Mouse (Mus musculus) heart, embryonic 10.5 days (tissue): ENCODE results near the gene Lrrc61. TPM values are rescaled to one million over a fixed set of nuclear protein-coding genes. Genes with fewer than 3 reads are reported as not detected.

Experiments
- DNase-seq: peaks from one replicate; pipeline ENCODE4 v3.0.0-alpha.2; 2017; ENCODE audit warnings: low spot score
- H3K27ac ChIP-seq: fragments of 300-500 bp; sonication (generic); 2 replicates; pipeline ENCODE4 v1.5.1; 2016; ENCODE audit warnings: mild to moderate bottlenecking
- H3K27me3 ChIP-seq: fragments of 300-500 bp; sonication (generic); 2 replicates; pipeline ENCODE4 v1.6.1; 2016; ENCODE audit warnings: mild to moderate bottlenecking; ENCODE audit not compliant: poor library complexity, insufficient read depth, severe bottlenecking
- H3K36me3 ChIP-seq: fragments of 300-500 bp; sonication (generic); 2 replicates; pipeline ENCODE4 v1.6.1; 2016; ENCODE audit warnings: mild to moderate bottlenecking, moderate library complexity
- H3K4me1 ChIP-seq: fragments of 300-500 bp; sonication (generic); 2 replicates; pipeline ENCODE4 v1.6.1; 2016; ENCODE audit warnings: mild to moderate bottlenecking
- H3K4me3 ChIP-seq: fragments of 300-500 bp; sonication (generic); 2 replicates; pipeline ENCODE4 v1.5.1; 2016; ENCODE audit warnings: mild to moderate bottlenecking, moderate library complexity
- H3K9me3 ChIP-seq: fragments of 300-500 bp; sonication (generic); 2 replicates; pipeline ENCODE4 v1.6.1; 2016; ENCODE audit warnings: mild to moderate bottlenecking, moderate library complexity
- WGBS: fragments of 180-500 bp; shearing (Covaris S2); methylation state at CpG from one replicate; pipeline ENCODE4 v1.1.7; 2016; 5-methylcytosine and 5-hydroxymethylcytosine counted together
- polyA plus RNA-seq: library from polyadenylated mRNA; unstranded; fragments of >200 nt; fragmentation: Nextera tagmentation; extraction: Ambion mirVana; gene quantifications from 2 replicates; pipeline ENCODE4 v1.2.1, GENCODE M21; 2016

Gene Lrrc61
- polyA plus RNA-seq, 1 experiment from 2014 or later, result 9.5 TPM

GRCm38 (mm10) chr6:48553819-48554218 lies 777 bp upstream of the Lrrc61 start:
- H3K27ac ChIP-seq, result peak overlapping the region; percentile 93
- H3K9me3 ChIP-seq, result no peaks in the 10 kb centered on the region
- WGBS, result 79% methylated on average over 4 of the region's 4 CpGs
- peaks cover 18% of the 10 kb centered on the region for H3K4me1 ChIP-seq
- H3K27me3 ChIP-seq, result no peaks in the 10 kb centered on the region
- peak overlapping the region; percentile 61 for H3K4me3 ChIP-seq
- no peak for DNase-seq
- peaks cover 16% of the 10 kb centered on the region for H3K36me3 ChIP-seq

- Histone ChIP-seq H3K4me1 (peaks cover 18% of the 10 kb centered on the region), H3K9me3 (no peaks in the 10 kb centered on the region), H3K27me3 (no peaks in the 10 kb centered on the region), H3K36me3 (peaks cover 17% of the 10 kb centered on the region), H3K27ac (peak overlapping the region; percentile 93), H3K4me3 (peak overlapping the region; percentile 61)
- DNase-seq, result peak; percentile 88
- 36% methylated on average over 13 of the region's 14 CpGs for WGBS
Measured at GRCm38 (mm10) chr6:48555104-48555890, 701 bp downstream of the Lrrc61 start.

DNA sequence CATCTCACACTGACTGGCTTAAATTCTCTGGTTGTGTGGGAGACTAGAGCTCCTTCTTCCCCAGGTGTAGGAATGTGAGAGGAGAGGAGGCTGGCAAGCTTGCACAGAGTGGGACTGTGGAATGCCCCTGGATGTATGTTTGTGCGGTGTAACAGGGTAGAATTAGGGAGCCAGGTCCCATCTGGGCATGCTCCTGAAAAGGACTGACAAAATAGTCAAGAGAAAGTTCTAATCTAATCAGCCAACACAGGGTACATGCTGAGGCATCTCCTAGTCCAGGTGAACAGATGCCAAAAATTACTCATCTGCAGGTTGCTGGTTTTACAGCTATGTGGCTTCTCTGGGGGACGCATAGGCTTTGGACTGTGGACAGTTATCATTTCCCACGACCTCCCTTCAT lies 1.4 kb downstream of the Lrrc61 start:
- WGBS, result 82% methylated on average over 3 of the region's 3 CpGs
- Histone ChIP-seq H3K27ac (peak overlapping the region; percentile 93; the same call in 1 of the 2 replicates), H3K4me3 (no peak overlapping the region)

GRCm38 (mm10) chr6:48565693-48566310 lies 11.2 kb downstream of the Lrrc61 start:
- Histone ChIP-seq H3K27ac (no peak overlapping the region), H3K4me3 (no peak overlapping the region), H3K9me3 (no peaks in the 10 kb centered on the region; the same call in 1 of the 2 replicates), H3K4me1 (peaks cover 21% of the 10 kb centered on the region), H3K36me3 (peaks cover 28% of the 10 kb centered on the region), H3K27me3 (no peaks in the 10 kb centered on the region)
- no peak for DNase-seq
- 92% methylated on average over 4 of the region's 4 CpGs for WGBS

More for the DNA sequence above, 1.4 kb downstream of the Lrrc61 start:
- no peaks in the 10 kb centered on the region for H3K27me3 ChIP-seq
- no peaks in the 10 kb centered on the region for H3K9me3 ChIP-seq
- no peak for DNase-seq
- H3K4me1 ChIP-seq, result peaks cover 18% of the 10 kb centered on the region
- peaks cover 20% of the 10 kb centered on the region for H3K36me3 ChIP-seq

GRCm38 (mm10) chr6:48566312-48566711 lies 11.7 kb downstream of the Lrrc61 start:
- DNase-seq, result no peak
- no peaks in the 10 kb centered on the region; the same call in 1 of the 2 replicates for H3K9me3 ChIP-seq
- H3K4me3 ChIP-seq, result no peak overlapping the region
- peaks cover 21% of the 10 kb centered on the region for H3K4me1 ChIP-seq
- H3K27me3 ChIP-seq, result no peaks in the 10 kb centered on the region
- H3K27ac ChIP-seq, result no peak overlapping the region
- peaks cover 26% of the 10 kb centered on the region for H3K36me3 ChIP-seq
- WGBS, result 64% methylated on average over 5 of the region's 5 CpGs

DNA sequence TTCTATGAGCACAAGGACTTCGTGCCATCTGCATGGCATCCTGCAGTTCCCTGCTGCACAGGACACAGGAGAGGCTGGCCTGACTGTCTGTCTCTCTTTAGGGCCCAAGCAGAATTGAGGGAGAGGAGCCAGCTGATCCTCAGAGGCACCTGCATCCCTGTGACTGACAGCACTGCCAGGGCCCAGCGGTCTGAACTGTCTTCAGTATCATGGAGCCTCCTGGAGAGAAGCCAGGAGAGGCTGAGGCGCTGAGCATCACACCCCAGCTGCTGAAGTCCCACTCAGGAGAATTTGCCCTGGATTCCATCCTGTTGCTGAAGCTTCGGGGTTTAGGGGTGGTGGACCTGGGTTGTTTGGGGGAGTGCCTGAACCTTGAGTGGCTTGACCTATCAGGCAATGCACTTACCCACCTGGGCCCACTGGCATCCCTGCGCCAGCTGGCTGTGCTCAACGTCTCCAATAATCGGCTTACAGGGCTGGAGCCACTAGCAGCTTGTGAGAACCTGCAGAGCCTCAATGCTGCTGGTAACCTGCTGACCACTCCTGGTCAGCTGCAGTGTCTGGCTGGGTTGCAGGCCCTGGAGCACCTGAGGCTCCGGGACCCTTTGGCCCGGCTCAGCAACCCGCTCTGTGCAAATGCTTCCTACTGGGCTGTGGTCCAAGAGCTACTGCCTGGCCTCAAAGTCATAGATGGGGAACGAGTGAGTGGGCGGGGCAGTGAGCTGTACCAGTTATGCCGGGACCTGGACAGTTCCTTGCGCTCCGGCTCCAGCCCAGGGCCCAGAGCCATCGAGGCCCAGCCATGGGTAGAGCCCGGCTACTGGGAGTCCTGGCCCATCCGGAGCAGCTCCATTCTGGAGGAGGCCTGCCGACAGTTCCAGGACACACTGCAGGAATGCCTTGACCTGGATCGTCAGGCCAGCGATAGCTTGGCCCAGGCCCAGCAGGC lies 13.7 kb downstream of the Lrrc61 start:
- Histone ChIP-seq H3K4me3 (no peak overlapping the region), H3K36me3 (peaks cover 22% of the 10 kb centered on the region), H3K27me3 (no peaks in the 10 kb centered on the region), H3K27ac (peak overlapping the region; percentile 75), H3K4me1 (peaks cover 36% of the 10 kb centered on the region), H3K9me3 (no peaks in the 10 kb centered on the region; the same call in 1 of the 2 replicates)
- 73% methylated on average over 21 of the region's 21 CpGs for WGBS
- no peak for DNase-seq

- Histone ChIP-seq H3K4me1 (peaks cover 43% of the 10 kb centered on the region), H3K27ac (peak overlapping the region; percentile 75; the same call in 1 of the 2 replicates), H3K4me3 (no peak overlapping the region), H3K36me3 (peaks cover 16% of the 10 kb centered on the region), H3K9me3 (no peaks in the 10 kb centered on the region; the same call in 1 of the 2 replicates), H3K27me3 (no peaks in the 10 kb centered on the region)
- no peak for DNase-seq
- 74% methylated on average over 8 of the region's 8 CpGs for WGBS
Measured at GRCm38 (mm10) chr6:48569065-48569807, 14.6 kb downstream of the Lrrc61 start.

GRCm38 (mm10) chr6:48572014-48572413 lies 17.4 kb downstream of the Lrrc61 start:
- 92% methylated on average over 5 of the region's 5 CpGs for WGBS
- no peaks in the 10 kb centered on the region for H3K27me3 ChIP-seq
- H3K36me3 ChIP-seq, result peaks cover 6% of the 10 kb centered on the region; the same call in 1 of the 2 replicates
- H3K27ac ChIP-seq, result peak overlapping the region; percentile 62
- no peaks in the 10 kb centered on the region; the same call in 1 of the 2 replicates for H3K9me3 ChIP-seq
- DNase-seq, result no peak
- no peak overlapping the region; the same call in 1 of the 2 replicates for H3K4me3 ChIP-seq
- H3K4me1 ChIP-seq, result peaks cover 45% of the 10 kb centered on the region

DNA sequence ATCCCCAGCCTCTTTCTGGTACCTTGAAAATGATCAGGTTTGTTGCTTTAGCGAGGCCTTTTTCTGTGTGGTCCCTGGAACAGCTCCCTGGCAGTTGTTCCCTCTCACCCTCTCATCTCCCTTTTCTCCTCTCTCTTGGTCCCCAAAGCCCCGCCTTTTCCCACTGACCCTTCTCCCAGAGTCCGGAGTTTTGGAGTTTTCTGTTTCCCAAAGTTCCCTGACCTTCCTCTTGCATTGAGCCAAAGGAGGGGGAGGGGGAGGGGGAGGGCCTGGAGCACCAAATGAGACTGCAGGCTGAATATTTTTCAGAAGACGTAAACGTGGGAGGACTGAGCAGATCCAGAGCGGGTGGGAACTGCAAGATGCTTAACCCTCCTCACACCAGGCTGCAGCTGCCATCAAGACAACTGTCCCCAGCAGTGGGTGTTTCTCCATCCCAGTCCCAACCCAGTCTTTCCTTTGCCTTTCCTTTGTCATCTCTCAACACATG lies 18.0 kb downstream of the Lrrc61 start, which contains the start of gene Rarres2:
Rarres2 (minus strand) TSS at position 218 of the 490 bp plus-strand sequence.
- Histone ChIP-seq H3K4me1 (peaks cover 45% of the 10 kb centered on the region), H3K36me3 (peaks cover 6% of the 10 kb centered on the region; the same call in 1 of the 2 replicates), H3K27ac (peak within 1 kb of the TSS; percentile 62), H3K4me3 (no peak within 1 kb of the TSS; the same call in 1 of the 2 replicates), H3K27me3 (no peaks in the 10 kb centered on the region), H3K9me3 (no peaks in the 10 kb centered on the region; the same call in 1 of the 2 replicates)
- no peak for DNase-seq
- 26% methylated on average over 6 of the region's 6 CpGs for WGBS

DNA sequence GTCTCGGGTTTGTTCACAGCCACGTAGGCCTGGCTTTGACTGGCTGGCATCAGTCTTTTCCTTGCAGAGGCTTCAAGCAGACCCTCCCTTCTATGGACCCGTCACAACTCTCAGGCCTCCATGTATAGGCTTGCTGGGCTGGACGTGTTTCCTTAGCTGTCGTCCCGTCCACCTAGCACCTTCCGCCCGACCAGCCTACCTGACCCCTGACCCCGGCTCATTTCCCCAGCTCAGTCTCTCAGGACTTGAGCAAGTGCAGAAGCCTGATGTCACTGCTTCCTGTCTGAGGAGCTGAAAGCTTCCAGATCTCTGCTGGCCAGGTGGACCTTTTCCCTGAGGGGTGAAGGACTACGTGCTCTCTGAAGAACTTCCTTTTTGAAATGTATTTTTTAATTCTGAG lies 18.7 kb downstream of the Lrrc61 start:
- no peaks in the 10 kb centered on the region; the same call in 1 of the 2 replicates for H3K9me3 ChIP-seq
- 15% methylated on average over 10 of the region's 10 CpGs for WGBS
- no peak overlapping the region for H3K4me3 ChIP-seq
- H3K27me3 ChIP-seq, result no peaks in the 10 kb centered on the region
- peak overlapping the region; percentile 62 for H3K27ac ChIP-seq
- peak; percentile 87 for DNase-seq
- H3K36me3 ChIP-seq, result peaks cover 6% of the 10 kb centered on the region; the same call in 1 of the 2 replicates
- H3K4me1 ChIP-seq, result peaks cover 46% of the 10 kb centered on the region

GRCm38 (mm10) chr6:48573981-48574380 lies 19.4 kb downstream of the Lrrc61 start:
- Histone ChIP-seq H3K27me3 (no peaks in the 10 kb centered on the region), H3K4me1 (peaks cover 41% of the 10 kb centered on the region), H3K9me3 (no peaks in the 10 kb centered on the region; the same call in 1 of the 2 replicates), H3K4me3 (no peak overlapping the region), H3K27ac (peak overlapping the region; percentile 64), H3K36me3 (peaks cover 6% of the 10 kb centered on the region; the same call in 1 of the 2 replicates)
- no peak for DNase-seq
- WGBS, result 57% methylated on average over 3 of the region's 3 CpGs
